Mouse (Mus musculus): ENCODE measurements around the gene Gh.

Gh gene

GRCm38 (mm10) chr11:106308162-106308561 is 6.5 kb upstream of the Gh start:
- DNase-seq (ENCODE audit: low spot score): no peak

DNA sequence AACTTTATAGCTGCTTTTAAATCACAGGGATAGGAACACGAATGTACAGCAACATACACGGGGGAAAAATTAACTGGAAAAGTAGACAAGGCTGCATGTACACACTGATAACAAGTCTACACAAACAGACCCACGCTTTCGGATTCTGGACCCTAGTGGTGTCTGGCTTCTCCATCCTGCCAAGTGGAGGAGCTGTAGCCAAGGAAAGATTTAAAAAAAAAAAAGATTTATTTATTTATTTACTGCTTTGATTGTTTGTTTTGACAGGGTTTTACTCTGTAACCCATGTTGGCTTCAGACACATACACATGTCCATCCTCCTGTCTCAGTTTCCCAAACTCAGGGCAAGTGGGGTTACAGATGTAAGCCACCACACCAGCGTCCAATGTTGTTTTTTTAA is 5.8 kb upstream of the Gh start:
- no peak for DNase-seq (ENCODE audit: low spot score)

DNA sequence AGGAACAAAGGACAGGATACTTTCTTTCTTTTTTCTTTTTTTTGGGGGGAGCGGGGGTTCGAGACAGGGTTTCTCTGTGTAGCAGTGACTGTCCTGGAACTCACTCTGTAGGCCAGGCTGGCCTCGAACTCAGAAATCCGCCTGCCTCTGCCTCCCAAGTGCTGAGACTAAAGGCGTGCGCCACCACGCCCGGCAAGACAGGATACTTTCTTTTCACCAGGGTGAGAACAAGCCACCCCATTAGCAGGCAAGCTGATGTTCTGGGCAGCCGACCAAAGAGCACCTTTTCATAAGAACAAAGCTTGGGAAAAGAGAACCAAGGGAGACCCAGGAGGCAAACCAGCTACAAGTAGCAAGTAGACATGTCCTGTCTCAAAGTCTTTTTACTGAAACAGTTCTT is 5.1 kb upstream of the Gh start:
- DNase-seq (ENCODE audit: low spot score): no peak

DNA sequence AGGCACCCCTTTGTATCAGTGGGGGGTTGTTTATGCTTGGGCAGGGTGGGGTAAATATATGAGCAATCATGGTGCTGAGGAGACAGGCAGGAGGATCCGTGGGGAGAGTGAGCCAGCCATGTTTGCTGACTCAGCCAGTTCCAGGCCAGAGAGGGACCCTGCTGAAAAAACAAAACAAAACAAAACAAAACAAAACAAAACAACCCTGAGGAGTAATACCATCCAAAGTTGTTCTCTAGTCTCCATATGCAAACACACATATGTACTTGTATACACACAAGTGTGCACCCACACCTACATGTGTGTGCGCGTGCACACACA is 4.4 kb upstream of the Gh start:
- no peak for DNase-seq (ENCODE audit: low spot score)

DNA sequence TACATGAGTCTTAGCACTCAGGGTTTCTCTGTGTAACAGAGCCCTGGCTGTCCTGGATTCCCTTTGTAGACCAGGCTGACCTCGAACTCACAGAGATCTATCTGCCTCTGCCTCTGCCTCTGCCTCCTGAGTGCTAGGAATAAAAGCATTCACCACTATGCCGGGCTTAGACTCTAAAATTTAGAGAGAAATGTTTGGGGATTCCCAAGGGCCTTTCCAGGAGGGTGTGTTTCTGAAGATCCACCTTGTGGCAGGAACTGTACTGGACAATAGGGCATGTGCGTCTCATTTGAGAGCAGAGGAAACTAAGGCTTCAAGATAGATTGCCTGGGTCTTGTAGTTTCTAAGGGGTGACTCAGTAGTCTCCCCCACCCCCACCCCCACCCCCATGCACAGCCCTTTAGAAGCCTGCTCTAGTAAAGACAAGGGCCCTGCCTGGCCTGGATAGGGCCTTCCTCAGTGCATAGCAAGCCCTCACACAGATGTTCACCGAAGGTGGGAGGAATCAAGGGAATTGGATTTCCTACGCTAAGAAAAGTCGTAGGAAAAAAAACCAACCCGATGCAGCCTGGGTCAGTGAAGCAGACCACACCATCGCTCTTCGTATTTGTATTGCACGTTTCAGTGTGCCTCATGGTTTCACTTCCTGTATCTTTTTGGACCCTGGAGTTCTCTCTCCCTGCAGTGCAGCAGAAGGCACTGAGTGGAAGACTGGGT is 3.8 kb upstream of the Gh start:
- DNase-seq (ENCODE audit: low spot score): no peak

GRCm38 (mm10) chr11:106302634-106303033 is 969 bp upstream of the Gh start:
- no peak for DNase-seq (ENCODE audit: low spot score)

- no peak for DNase-seq (ENCODE audit: low spot score)
These were observed 9.8 kb downstream of the Gh start for GRCm38 (mm10) chr11:106291861-106292260.

DNA sequence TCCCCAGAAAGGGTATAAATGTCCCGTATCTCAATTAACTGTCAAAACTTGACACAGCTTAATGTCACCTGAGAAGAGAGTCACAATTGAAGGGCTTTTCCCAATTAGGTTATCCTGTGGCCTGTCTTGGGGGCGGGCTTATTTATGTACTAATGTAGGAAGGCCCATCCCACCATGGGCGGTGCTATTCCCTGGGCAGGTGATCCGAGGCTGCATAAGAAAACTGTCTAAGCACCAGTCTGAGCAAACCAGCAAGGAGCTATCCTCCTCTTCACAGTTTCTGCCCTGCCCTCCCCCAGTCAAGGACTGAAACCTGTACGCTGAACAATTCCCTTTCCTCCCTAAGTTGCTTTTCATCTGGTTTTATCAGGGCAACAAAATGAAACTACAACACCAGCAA is 11.3 kb downstream of the Gh start:
- DNase-seq (ENCODE audit: low spot score): no peak

DNA sequence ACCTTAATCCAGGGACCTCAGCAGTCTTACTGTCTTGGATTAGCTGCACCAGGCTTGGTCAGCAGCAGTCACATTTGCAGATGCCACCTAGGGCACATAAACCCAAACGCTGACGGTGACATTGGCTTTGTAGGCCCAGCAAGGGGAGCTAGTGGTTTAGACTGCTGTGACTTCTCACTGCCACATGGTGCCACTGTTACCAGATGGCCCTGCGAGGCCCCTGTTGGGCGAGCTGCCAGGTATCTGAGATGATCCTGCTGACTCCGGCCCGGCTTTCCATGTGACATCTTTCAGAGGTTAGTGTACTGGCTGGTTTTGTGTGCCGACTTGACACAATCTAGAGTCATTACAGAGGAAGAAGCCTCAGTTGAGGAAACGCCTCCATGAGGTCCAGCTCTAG is 12.3 kb downstream of the Gh start:
- DNase-seq (ENCODE audit: low spot score): no peak

DNA sequence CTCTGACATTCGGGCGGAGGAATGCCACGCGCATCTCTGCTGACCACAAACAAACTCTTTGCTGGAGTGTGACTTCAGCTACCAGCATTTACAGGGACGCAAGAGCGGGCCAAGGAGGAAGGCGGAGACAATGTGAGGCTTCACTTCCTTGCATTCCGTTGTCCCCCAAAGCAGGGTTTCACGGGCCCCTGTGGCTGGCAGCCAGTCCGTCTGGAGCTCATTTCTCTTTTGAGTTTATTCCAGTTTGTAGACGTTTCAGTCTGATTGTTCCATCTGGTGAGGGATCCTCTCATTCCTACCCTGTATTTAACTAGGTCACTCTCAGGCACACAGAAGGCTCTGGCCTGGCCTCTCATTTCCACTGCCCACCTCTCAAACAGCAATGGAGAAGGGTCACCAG is 14.7 kb downstream of the Gh start:
- DNase-seq (ENCODE audit: low spot score): no peak

- DNase-seq (ENCODE audit: low spot score): no peak
These were observed 15.5 kb downstream of the Gh start for GRCm38 (mm10) chr11:106286206-106286605.

DNA sequence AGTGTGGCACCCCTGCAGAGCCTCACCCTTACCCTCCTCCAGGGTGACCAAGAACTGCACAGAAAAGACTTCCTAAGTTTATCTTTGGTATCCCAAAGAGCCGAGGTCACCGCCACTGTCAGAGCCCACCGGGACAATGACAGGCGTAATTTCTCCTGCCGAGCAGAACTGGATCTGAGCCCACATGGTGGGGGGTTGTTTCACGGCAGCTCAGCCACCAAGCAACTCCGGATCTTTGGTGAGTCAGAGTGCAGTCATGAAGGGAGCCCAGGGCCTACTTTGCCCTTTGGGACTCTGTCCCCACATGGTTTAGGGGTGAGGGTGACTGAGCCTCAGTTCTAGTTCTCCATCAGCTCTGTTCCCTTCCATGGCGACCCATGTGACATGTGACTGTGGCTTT is 17.5 kb downstream of the Gh start:
- no peak for DNase-seq (ENCODE audit: low spot score)

- DNase-seq (ENCODE audit: low spot score): no peak
These were observed 18.3 kb downstream of the Gh start for GRCm38 (mm10) chr11:106283371-106283770.

DNA sequence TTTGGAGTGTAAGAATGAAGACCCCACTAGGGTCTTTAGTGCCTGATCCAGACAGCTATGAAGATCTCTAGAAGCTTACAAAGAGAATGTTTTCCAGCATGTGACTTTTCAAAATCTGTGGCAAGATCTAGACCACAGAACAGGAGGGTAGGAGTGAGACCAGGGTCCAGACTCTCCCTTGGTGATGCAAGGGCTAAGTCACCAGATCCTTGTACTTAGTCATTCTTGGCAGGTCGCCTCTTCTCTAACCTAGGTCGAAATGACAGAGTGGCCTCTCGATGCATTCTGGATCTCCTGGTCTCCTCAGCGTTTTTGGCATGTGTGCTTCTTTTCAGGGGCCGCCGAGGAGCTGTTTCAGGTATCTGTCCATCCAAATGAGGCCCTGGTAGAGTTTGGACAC is 19.2 kb downstream of the Gh start:
- no peak for DNase-seq (ENCODE audit: low spot score)

GRCm38 (mm10) chr11:106276454-106276853 is 25.2 kb downstream of the Gh start, which contains the start of gene Tcam1:
Tcam1 (plus strand) TSS chr11:106276672.
- DNase-seq (ENCODE audit: low spot score): peak; percentile 79

DNA sequence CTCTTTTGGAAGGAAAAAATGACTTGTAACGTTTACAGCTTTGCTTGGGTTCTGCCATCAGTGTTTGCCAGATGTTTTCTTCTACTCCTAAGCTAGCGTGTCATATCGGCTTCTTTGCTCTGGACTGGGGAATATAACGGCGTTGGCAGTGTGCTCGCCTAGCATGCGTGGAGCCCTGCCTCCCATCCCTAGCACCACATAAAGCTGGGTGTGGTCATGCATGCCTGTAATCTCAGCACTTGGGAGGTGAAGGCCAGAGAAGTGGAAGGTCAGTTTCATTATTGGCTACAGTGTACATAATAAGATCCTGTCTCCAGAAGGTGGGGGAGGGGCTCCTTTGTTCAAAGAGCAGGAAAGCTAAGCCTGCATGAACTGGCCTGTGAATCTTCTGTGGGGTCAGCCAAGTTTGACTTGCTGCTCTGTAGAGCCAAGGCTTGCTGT is 26.7 kb downstream of the Gh start:
- DNase-seq (ENCODE audit: low spot score): no peak

DNA sequence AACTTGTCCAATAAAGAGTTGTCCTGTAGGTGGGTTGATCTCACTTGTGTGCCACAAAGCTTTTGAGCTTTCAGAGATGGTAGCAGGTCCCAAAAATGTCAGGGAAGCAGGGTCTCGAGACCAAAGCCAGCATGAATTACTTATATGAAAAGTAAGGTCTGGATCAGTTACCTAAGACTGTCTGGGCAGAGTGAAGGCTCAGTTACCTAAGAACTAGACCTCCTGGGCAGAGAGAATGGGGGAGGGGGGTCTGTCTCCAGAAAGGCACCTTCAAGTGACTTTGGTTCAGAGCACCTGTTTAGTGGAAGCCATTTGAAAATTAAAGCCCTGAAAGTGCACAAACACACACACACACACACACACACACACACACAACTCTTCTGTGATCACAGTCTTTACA is 27.3 kb downstream of the Gh start:
- no peak for DNase-seq (ENCODE audit: low spot score)

DNA sequence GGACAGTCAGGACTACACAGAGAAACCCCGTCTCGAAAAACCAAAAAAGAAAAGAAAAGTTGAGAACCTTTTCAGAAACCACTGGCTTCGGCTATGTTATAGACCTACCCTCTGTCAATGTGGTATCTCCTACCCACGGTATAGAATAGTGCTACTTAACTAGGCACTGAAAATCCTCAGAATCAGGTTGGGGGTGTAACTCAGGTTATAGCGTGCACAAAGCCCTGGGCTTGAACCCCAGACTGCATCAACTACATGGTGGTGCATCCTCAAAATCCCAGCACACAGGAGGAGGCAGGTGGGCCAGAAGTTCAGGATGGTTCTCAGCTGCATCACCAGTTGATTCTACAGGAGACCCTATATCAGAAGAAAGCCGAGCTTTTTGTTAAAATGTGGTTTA is 27.9 kb downstream of the Gh start:
- no peak for DNase-seq (ENCODE audit: low spot score)

- no peak for DNase-seq (ENCODE audit: low spot score)
These were observed 28.4 kb downstream of the Gh start for GRCm38 (mm10) chr11:106273311-106273684.

DNA sequence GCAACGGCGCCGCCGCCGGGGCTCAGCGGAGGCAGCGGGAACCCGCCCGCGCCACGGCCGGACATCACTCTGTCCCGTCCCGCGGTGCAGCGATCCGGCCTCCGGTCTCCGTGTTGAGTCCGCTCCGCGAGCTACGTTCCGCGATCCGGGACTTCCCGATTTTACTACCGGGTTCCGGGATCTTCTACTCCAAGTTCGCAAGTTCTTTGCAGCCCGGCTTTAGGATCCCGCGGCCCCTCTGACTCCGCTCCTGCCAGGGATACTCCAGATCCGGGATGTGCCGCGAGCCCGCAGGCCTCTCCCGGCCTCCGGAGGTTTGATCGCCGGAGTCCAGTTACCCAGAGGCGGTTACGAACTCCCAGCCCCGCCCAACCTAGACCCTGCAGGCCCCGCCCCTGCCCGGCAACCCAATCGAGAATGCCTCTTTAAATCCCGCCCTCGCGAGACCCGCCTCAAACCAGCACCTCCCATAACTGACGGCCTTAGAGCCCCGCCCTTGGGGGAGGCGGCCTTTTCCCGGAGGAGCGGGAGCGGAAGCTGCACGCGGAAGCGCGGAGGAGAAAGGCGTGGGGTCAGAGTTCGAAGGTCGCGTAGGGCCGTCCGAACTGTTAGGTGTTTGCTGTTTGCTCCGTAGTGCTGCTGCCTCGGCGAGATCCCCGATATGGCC is 28.9 kb downstream of the Gh start, which contains the start of gene Smarcd2:
TSS of gene Smarcd2 (minus strand) at position 329 of the 667 bp plus-strand sequence.
- peak; percentile 98 for DNase-seq (ENCODE audit: low spot score)

DNA sequence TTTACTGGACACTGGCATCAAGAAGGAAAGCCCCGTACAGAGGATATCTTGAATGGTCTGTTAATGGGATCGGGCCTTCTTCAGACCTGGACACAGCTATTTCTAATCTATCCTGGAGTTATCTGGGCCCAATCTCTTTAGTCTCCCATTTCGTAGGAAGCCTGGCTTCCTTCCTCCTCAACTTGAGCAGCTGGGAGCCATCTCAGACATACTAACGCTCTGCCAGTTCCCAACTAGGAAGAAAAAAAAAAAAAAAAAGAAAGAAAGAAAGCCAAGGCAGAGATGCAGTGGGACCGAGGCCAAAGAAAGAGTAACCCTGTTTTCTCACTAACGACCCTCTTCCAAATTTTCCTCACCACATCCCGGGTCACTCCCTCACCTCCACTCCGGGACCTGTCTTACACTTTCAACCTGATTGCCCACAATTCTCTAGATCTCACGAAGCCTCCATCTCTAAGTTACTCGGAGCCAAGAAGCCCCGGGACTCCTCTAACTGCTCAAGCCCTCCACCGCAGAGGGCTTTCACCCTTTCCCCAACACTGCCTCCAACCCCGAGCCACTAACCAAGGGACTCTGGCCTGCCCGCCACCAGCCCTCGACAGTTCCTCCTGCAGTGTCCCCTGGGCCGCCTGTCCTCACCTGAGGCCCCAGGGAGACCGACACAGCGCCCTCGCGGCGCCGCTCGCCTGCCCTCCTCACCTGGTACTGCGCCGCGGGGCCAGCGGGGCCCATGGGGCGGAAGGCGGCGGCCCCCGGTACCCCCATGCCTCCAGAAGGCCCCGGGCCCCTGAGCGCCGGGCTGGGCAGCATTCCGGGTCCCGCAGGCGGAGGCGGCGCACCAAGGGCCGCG is 29.6 kb downstream of the Gh start:
- DNase-seq (ENCODE audit: low spot score): no peak

GRCm38 (mm10) chr11:106271131-106271793 is 30.4 kb downstream of the Gh start:
- no peak for DNase-seq (ENCODE audit: low spot score)

DNA sequence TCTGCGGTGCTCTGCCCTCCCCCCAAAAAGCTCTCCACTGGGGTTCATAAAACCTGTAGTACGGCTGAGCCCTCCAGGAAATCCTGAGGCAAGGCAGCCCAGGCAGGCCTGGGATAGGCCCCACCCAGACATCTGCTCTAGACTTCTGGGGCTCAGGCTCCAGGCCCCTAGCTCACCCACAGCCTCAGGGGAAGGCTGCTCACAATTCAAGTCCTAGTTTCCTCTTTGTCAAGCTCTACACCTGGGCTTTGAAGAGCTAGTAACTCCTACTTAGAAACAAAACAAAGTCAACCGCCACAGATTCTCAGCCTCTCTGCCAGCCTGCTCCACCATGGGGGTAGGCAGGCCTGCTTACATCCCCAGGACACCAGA is 32.6 kb downstream of the Gh start:
- no peak for DNase-seq (ENCODE audit: low spot score)
